ENCODE assay signal across 10 mouse cellular contexts in the genomic region with DNA sequence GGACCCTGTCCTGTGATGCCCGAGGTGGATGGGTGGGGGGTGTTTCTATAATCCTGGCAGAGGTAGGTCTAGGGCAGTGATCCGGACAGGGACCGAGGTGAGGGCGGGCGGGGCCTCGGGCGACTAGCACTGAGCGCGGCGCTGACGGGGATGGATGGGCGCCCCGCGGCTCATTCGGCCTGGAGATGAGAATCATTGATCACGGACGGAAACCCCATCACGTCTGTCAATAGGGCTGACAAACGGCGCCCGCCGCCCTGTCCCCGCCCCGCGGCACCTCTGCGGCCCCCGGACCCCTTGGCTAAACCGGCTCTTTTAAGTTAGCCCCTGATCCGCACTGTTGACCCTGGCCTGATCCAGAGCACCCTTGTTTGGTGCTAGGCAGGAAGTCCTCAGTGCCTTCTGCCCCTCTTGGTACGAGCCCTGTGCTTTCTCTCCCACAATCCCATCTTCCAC. TPM values are rescaled to one million over a fixed set of nuclear protein-coding genes. Genes with fewer than 3 reads are reported as not detected.
DNase-seq lines count a peak whose midpoint lies in the region; ATAC-seq and TF ChIP-seq lines count a peak whose summit lies in the region.
"Had no signal": no experiment of that assay in that cellular context is flagged by ENCODE, and none has a peak within 500 bp of the region (broad histone marks: within the 10 kb centered on the region; RNA-seq: fewer than 3 reads in every experiment).

No protein-coding gene starts in this region.

- TF ChIP-seq CTCF in G1E (IDR thresholded peaks at IDR 0.05; ENCODE audit: low read depth, low read length) = no peak

- H3K9ac ChIP-seq in heart, embryonic 12.5 days = no peak overlapping the region
- H3K9ac ChIP-seq in hindbrain, embryonic 12.5 days = peak overlapping the region; percentile 81; the same call in 1 of the 2 replicates
- H3K9ac ChIP-seq in midbrain, embryonic 14.5 days (replicated peaks; ENCODE audit: low read length) = peak overlapping the region; percentile 72

- peak overlapping the region; percentile 84 for H3K4me2 ChIP-seq in heart, embryonic 12.5 days
- H3K4me2 ChIP-seq in hindbrain, embryonic 12.5 days (replicated peaks) = peak overlapping the region; percentile 82
- peak overlapping the region; percentile 76 for H3K4me2 ChIP-seq in midbrain, embryonic 14.5 days (ENCODE audit: low read length)

- peak overlapping the region; percentile 48 for H3K4me3 ChIP-seq in heart, embryonic 12.5 days
- H3K4me3 ChIP-seq in G1E (ENCODE audit: low read depth, low read length) = peak overlapping the region; percentile 44; the same call in 1 of the 2 replicates
- H3K4me3 ChIP-seq in hindbrain, embryonic 12.5 days = peak overlapping the region; percentile 57
- peak overlapping the region; percentile 56 for H3K4me3 ChIP-seq in midbrain, embryonic 14.5 days (replicated peaks; ENCODE audit: low read depth, low read length)

- H3K9me3 ChIP-seq in heart, embryonic 12.5 days (replicated peaks) = no peaks in the 10 kb centered on the region
- H3K9me3 ChIP-seq in G1E (replicated peaks) = no peaks in the 10 kb centered on the region
- H3K9me3 ChIP-seq in hindbrain, embryonic 12.5 days (replicated peaks) = no peaks in the 10 kb centered on the region
- no peaks in the 10 kb centered on the region for H3K9me3 ChIP-seq in midbrain, embryonic 14.5 days (ENCODE audit: control insufficient read depth, low read length)

- intact Hi-C loops in heart, postnatal 36 days (cut with DNase I) = no loop called here

- peaks cover 76% of the 10 kb centered on the region for H3K27me3 ChIP-seq in heart, embryonic 12.5 days (replicated peaks)
- peaks cover 84% of the 10 kb centered on the region for H3K27me3 ChIP-seq in G1E (ENCODE audit: insufficient read depth, low read length)
- peaks cover 71% of the 10 kb centered on the region for H3K27me3 ChIP-seq in hindbrain, embryonic 12.5 days
- peaks cover 39% of the 10 kb centered on the region for H3K27me3 ChIP-seq in midbrain, embryonic 14.5 days (ENCODE audit: control insufficient read depth, insufficient read depth, low read length)

- no peak for ATAC-seq in heart, embryonic 12.5 days (ENCODE audit: insufficient number of reproducible peaks, low FRiP score)
- ATAC-seq in G1E (ENCODE audit: extremely low read depth, insufficient number of reproducible peaks, low FRiP score, poor library complexity, severe bottlenecking) = no peak
- ATAC-seq in hindbrain, embryonic 12.5 days (ENCODE audit: low FRiP score) = peak; percentile 35
- 0 out of 2 replicates have a peak, but pooled peaks have one; percentile 9 for ATAC-seq in midbrain, embryonic 14.5 days (ENCODE audit: low FRiP score, low TSS enrichment)

- WGBS in heart, embryonic 12.5 days = 1% methylated on average over 30 of the region's 30 CpGs
- WGBS in hindbrain, embryonic 12.5 days = under 1% methylated on average over 21 of the region's 30 CpGs
- under 1% methylated on average over 30 of the region's 30 CpGs for WGBS in midbrain, embryonic 14.5 days

- no peak for DNase-seq in heart, postnatal 36 days
- no peak for DNase-seq in G1E (ENCODE audit: low spot score)
- DNase-seq in midbrain, embryonic 14.5 days = no peak
- DNase-seq in spleen, postnatal 36 days (ENCODE audit: low spot score in 2 of 2) = no peak
- DNase-seq in ovary, postnatal 14 days (ENCODE audit: low spot score) = no peak
- DNase-seq in cerebellum, adult 18-20 months = no peak
- DNase-seq: lung, postnatal 4 days had no signal

- peaks cover 16% of the 10 kb centered on the region for H3K4me1 ChIP-seq in heart, embryonic 12.5 days (replicated peaks)
- H3K4me1 ChIP-seq in G1E (ENCODE audit: insufficient read depth, low read depth, low read length) = peaks cover 49% of the 10 kb centered on the region
- H3K4me1 ChIP-seq in hindbrain, embryonic 12.5 days = peaks cover 72% of the 10 kb centered on the region
- peaks cover 66% of the 10 kb centered on the region for H3K4me1 ChIP-seq in midbrain, embryonic 14.5 days (ENCODE audit: control insufficient read depth, insufficient read depth, low read length)

- H3K27ac ChIP-seq in heart, embryonic 12.5 days (ENCODE audit: poor library complexity, severe bottlenecking) = no peak overlapping the region
- H3K27ac ChIP-seq in hindbrain, embryonic 12.5 days = peak overlapping the region; percentile 88
- peak overlapping the region; percentile 75 for H3K27ac ChIP-seq in midbrain, embryonic 14.5 days (replicated peaks; ENCODE audit: low read depth, low read length)

- H3K36me3 ChIP-seq in heart, embryonic 12.5 days = peaks cover 8% of the 10 kb centered on the region; the same call in 1 of the 2 replicates
- H3K36me3 ChIP-seq in G1E (replicated peaks) = no peaks in the 10 kb centered on the region
- H3K36me3 ChIP-seq in hindbrain, embryonic 12.5 days = peaks cover 14% of the 10 kb centered on the region
- H3K36me3 ChIP-seq in midbrain, embryonic 14.5 days (ENCODE audit: control insufficient read depth, insufficient read depth, low read length) = peaks cover 19% of the 10 kb centered on the region

RNA-seq across cellular contexts. Expression of gene Nxph4, which starts 0.6 kb away (rescaled TPM):
- 0.33 and 0.65 TPM in 2 replicates for polyA plus RNA-seq in heart, embryonic 12.5 days (2016; fragmentation: Nextera tagmentation; extraction: Ambion mirVana)
- total RNA-seq in heart, postnatal 36 days (2021) = under 1 TPM; 0.28 to 0.41 TPM
- total RNA-seq in G1E (2014; fragmentation: Nextera tagmentation) = not detected in 2 replicates
- total RNA-seq in G1E (2017) = 0.06 and 0.11 TPM in 2 replicates
- polyA plus RNA-seq in G1E (2012) = 0.22 and 0.40 TPM in 2 replicates
- 101 and 109 TPM in 2 replicates for polyA plus RNA-seq in hindbrain, embryonic 12.5 days (2016; fragmentation: Nextera tagmentation; extraction: Ambion mirVana)
- polyA plus RNA-seq in midbrain, embryonic 14.5 days (2014; fragmentation: Nextera tagmentation; extraction: Ambion mirVana) = 106 and 134 TPM in 2 replicates
- total RNA-seq: MEL had no signal

RNA-seq across cellular contexts. Expression of gene Shmt2, which starts 12.7 kb away (rescaled TPM):
- 80.4 and 83.8 TPM in 2 replicates for polyA plus RNA-seq in heart, embryonic 12.5 days (2016; fragmentation: Nextera tagmentation; extraction: Ambion mirVana)
- total RNA-seq in heart, postnatal 36 days (2021) = 10 to 100 TPM; 43.8 to 44.3 TPM
- total RNA-seq in G1E (2014; fragmentation: Nextera tagmentation) (338 and 343 TPM in 2 replicates), G1E (2017) (238 and 271 TPM in 2 replicates)
- polyA plus RNA-seq in G1E (2012) = 622 and 702 TPM in 2 replicates
- polyA plus RNA-seq in hindbrain, embryonic 12.5 days (2016; fragmentation: Nextera tagmentation; extraction: Ambion mirVana) = 67.1 and 67.5 TPM in 2 replicates
- 48.9 and 50.7 TPM in 2 replicates for polyA plus RNA-seq in midbrain, embryonic 14.5 days (2014; fragmentation: Nextera tagmentation; extraction: Ambion mirVana)

RNA-seq across cellular contexts. Expression of gene Ndufa4l2, which starts 20.2 kb away (rescaled TPM):
- 19.5 and 24.4 TPM in 2 replicates for polyA plus RNA-seq in heart, embryonic 12.5 days (2016; fragmentation: Nextera tagmentation; extraction: Ambion mirVana)
- total RNA-seq in heart, postnatal 36 days (2021) = 10 to 100 TPM; 26.0 to 27.6 TPM
- total RNA-seq in G1E (2014; fragmentation: Nextera tagmentation) (976 and 1,076 TPM in 2 replicates), G1E (2017) (238 and 262 TPM in 2 replicates)
- 1,245 and 1,719 TPM in 2 replicates for polyA plus RNA-seq in G1E (2012)
- 7.7 and 8.4 TPM in 2 replicates for polyA plus RNA-seq in hindbrain, embryonic 12.5 days (2016; fragmentation: Nextera tagmentation; extraction: Ambion mirVana)
- 14.2 and 18.6 TPM in 2 replicates for polyA plus RNA-seq in midbrain, embryonic 14.5 days (2014; fragmentation: Nextera tagmentation; extraction: Ambion mirVana)

RNA-seq across cellular contexts. Expression of gene Stac3, which starts 33.5 kb away (rescaled TPM):
- 0.50 and 1.1 TPM in 2 replicates for polyA plus RNA-seq in heart, embryonic 12.5 days (2016; fragmentation: Nextera tagmentation; extraction: Ambion mirVana)
- under 1 TPM; 0.51 to 0.64 TPM for total RNA-seq in heart, postnatal 36 days (2021)
- 1.2 TPM in 1 of 2 replicates, not detected in the other for total RNA-seq in G1E (2014; fragmentation: Nextera tagmentation)
- total RNA-seq in G1E (2017) = 0.60 and 0.93 TPM in 2 replicates
- 0.07 and 0.17 TPM in 2 replicates for polyA plus RNA-seq in G1E (2012)
- 2.2 and 4.8 TPM in 2 replicates for polyA plus RNA-seq in hindbrain, embryonic 12.5 days (2016; fragmentation: Nextera tagmentation; extraction: Ambion mirVana)
- polyA plus RNA-seq in midbrain, embryonic 14.5 days (2014; fragmentation: Nextera tagmentation; extraction: Ambion mirVana) = 0.32 and 1.0 TPM in 2 replicates
- total RNA-seq: MEL had no signal

Comparison
In these comparisons a context has a peak if more than half of its experiments do, and no peak if none do; other contexts are left out.
1. ATAC-seq: peak in hindbrain, embryonic 12.5 days (single experiment) and midbrain, embryonic 14.5 days (single experiment); none in heart, embryonic 12.5 days (single experiment) and G1E (single experiment).
2. RNA of gene Nxph4, which starts 0.6 kb away (polyA plus RNA-seq): 101 to 109 TPM in hindbrain, embryonic 12.5 days and 106 to 134 TPM in midbrain, embryonic 14.5 days; 0.33 to 0.65 TPM in heart, embryonic 12.5 days and 0.22 to 0.40 TPM in G1E; every median in the first group is over 10 times any median in the second.
3. RNA of gene Ndufa4l2, which starts 20.2 kb away (polyA plus RNA-seq): 1,245 to 1,719 TPM in G1E; 19.5 to 24.4 TPM in heart, embryonic 12.5 days, 14.2 to 18.6 TPM in midbrain, embryonic 14.5 days and 7.7 to 8.4 TPM in hindbrain, embryonic 12.5 days; every median in the first group is over 10 times any median in the second.
4. Peak in every context shown above with its lines, with median percentiles within 50 percentile points of each other: H3K4me2 ChIP-seq and H3K4me3 ChIP-seq.